Mouse (Mus musculus): Measurements from ENCODE around the gene Sipa1l1. TPM values are rescaled to one million over a fixed set of nuclear protein-coding genes. Genes with fewer than 3 reads are reported as not detected.

Sipa1l1 gene
- polyA plus RNA-seq, 1 experiment from 2014 or later: 32.8 TPM

DNA sequence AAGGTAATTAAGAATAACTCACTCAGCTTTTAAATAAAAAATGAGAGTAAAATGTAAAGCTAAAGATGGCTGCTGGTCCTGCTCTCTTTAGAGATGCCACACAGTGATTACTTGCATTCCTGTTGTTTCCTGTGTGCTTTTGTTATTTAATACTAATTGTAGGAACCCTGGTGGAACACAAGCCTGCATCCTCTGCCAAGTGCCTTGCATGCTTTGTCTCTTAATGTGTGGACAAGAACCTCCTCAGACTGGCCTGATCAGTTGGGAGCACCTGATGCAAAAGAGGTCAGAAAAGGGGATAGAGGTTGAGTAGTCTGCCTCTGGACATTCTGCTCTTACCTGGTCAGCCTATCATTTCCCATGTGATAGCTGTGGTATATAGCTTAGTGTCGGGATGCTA lies 107.5 kb downstream of the Sipa1l1 start:
- H3K9ac ChIP-seq (ENCODE audit: low read length): no peak overlapping the region
- H3K4me3 ChIP-seq (replicated peaks; ENCODE audit: low read length): no peak overlapping the region
- H3K4me1 ChIP-seq (ENCODE audit: control insufficient read depth, insufficient read depth, low read length): peaks cover 12% of the 10 kb centered on the region
- no peaks in the 10 kb centered on the region for H3K36me3 ChIP-seq (ENCODE audit: control insufficient read depth, insufficient read depth, low read length)
- no peak overlapping the region for H3K4me2 ChIP-seq (ENCODE audit: low read depth, low read length)
- WGBS: 91% methylated on average over 1 of the region's 1 CpGs
- H3K27me3 ChIP-seq (ENCODE audit: control insufficient read depth, insufficient read depth, low read length): no peaks in the 10 kb centered on the region
- H3K9me3 ChIP-seq (replicated peaks; ENCODE audit: control insufficient read depth, low read length): no peaks in the 10 kb centered on the region
- ATAC-seq (ENCODE audit: insufficient read depth, low FRiP score): no peak
- H3K27ac ChIP-seq (ENCODE audit: low read length): no peak overlapping the region

DNA sequence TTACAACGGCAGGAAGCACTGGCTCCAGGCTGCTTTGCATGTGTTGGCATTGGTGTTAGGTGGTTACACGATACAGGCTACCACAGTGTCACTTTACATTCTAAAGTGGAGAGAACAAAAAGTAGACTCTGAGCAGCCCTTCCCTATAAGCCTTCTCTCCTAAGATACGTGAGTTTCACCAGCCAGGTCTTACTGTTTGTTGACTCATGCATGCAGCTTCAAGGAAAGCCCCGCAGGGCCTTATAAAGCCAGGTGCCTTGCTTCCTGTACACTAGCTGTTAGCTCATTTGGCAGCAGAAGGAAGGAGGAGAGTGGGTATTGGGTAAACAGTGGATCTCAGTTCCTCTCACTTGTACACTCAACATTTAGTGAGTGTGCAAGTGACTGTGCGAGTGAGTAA lies 115.5 kb downstream of the Sipa1l1 start:
- no peaks in the 10 kb centered on the region for H3K9me3 ChIP-seq (replicated peaks; ENCODE audit: control insufficient read depth, low read length)
- ATAC-seq (ENCODE audit: insufficient read depth, low FRiP score): peak; percentile 72
- peak overlapping the region; percentile 34 for H3K27ac ChIP-seq (ENCODE audit: low read length)
- WGBS: 67% methylated on average over 5 of the region's 5 CpGs
- H3K4me3 ChIP-seq (replicated peaks; ENCODE audit: low read length): no peak overlapping the region
- no peaks in the 10 kb centered on the region for H3K36me3 ChIP-seq (ENCODE audit: control insufficient read depth, insufficient read depth, low read length)
- no peak overlapping the region for H3K4me2 ChIP-seq (ENCODE audit: low read depth, low read length)
- H3K27me3 ChIP-seq (ENCODE audit: control insufficient read depth, insufficient read depth, low read length): no peaks in the 10 kb centered on the region
- no peaks in the 10 kb centered on the region for H3K4me1 ChIP-seq (ENCODE audit: control insufficient read depth, insufficient read depth, low read length)
- no peak overlapping the region for H3K9ac ChIP-seq (ENCODE audit: low read length)

DNA sequence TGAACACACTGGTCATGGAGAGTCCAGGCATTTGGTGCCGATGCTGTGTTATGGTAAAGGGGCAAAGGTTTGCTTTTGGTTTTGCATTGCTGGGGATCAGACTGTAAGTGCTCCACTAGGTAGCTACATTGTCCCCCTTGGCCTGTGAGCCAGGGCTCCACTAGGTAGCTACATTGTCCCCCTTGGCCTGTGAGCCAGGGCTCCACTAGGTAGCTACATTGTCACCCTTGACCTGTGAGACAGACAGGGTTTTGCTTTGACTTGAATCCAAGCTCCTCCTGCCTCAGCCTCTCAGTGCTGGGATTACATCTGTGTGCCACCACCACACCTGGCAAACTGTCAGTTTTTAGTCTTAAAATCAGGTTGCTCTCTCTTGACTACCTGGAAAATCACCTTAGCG lies 115.9 kb downstream of the Sipa1l1 start:
- 80% methylated on average over 2 of the region's 2 CpGs for WGBS
- no peak overlapping the region for H3K4me3 ChIP-seq (replicated peaks; ENCODE audit: low read length)
- no peak for ATAC-seq (ENCODE audit: insufficient read depth, low FRiP score)

GRCm38 (mm10) chr12:82286068-82286467 lies 116.9 kb downstream of the Sipa1l1 start:
- Histone ChIP-seq H3K9ac (ENCODE audit: low read length) (no peak overlapping the region), H3K27ac (ENCODE audit: low read length) (no peak overlapping the region), H3K27me3 (ENCODE audit: control insufficient read depth, insufficient read depth, low read length) (no peaks in the 10 kb centered on the region), H3K4me1 (ENCODE audit: control insufficient read depth, insufficient read depth, low read length) (no peaks in the 10 kb centered on the region), H3K4me2 (ENCODE audit: low read depth, low read length) (no peak overlapping the region), H3K4me3 (replicated peaks; ENCODE audit: low read length) (no peak overlapping the region), H3K36me3 (ENCODE audit: control insufficient read depth, insufficient read depth, low read length) (no peaks in the 10 kb centered on the region), H3K9me3 (replicated peaks; ENCODE audit: control insufficient read depth, low read length) (no peaks in the 10 kb centered on the region)
- ATAC-seq (ENCODE audit: insufficient read depth, low FRiP score): peak; percentile 56
- 64% methylated on average over 6 of the region's 6 CpGs for WGBS

More for the DNA sequence above, 115.9 kb downstream of the Sipa1l1 start:
- Histone ChIP-seq H3K36me3 (ENCODE audit: control insufficient read depth, insufficient read depth, low read length) (no peaks in the 10 kb centered on the region), H3K9me3 (replicated peaks; ENCODE audit: control insufficient read depth, low read length) (no peaks in the 10 kb centered on the region), H3K27ac (ENCODE audit: low read length) (peak overlapping the region; percentile 21; the same call in 1 of the 2 replicates), H3K9ac (ENCODE audit: low read length) (no peak overlapping the region), H3K4me2 (ENCODE audit: low read depth, low read length) (no peak overlapping the region), H3K4me1 (ENCODE audit: control insufficient read depth, insufficient read depth, low read length) (no peaks in the 10 kb centered on the region), H3K27me3 (ENCODE audit: control insufficient read depth, insufficient read depth, low read length) (no peaks in the 10 kb centered on the region)

DNA sequence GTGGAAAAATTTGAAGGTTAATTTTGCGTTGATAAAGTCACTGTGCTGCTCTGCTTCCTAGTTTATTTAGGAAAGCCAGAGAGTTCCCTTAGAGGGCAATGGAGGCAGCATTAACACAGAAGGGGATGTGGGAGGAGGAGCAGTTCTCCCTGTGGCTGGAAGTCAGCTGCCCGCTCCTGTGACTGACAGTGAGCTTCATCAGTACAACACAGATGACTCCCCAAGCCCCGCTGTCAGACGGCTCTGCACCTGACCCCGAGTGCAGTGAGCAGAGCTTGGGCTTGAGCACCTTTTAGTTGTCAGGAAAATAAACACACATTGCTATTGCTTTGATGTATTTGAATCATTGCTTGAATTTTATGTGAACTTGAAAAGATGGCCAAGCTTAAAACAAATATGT lies 117.7 kb downstream of the Sipa1l1 start:
- H3K4me3 ChIP-seq (replicated peaks; ENCODE audit: low read length): no peak overlapping the region
- WGBS: 41% methylated on average over 5 of the region's 5 CpGs
- H3K4me1 ChIP-seq (ENCODE audit: control insufficient read depth, insufficient read depth, low read length): no peaks in the 10 kb centered on the region
- no peak overlapping the region for H3K9ac ChIP-seq (ENCODE audit: low read length)
- H3K9me3 ChIP-seq (replicated peaks; ENCODE audit: control insufficient read depth, low read length): no peaks in the 10 kb centered on the region
- no peak for ATAC-seq (ENCODE audit: insufficient read depth, low FRiP score)
- H3K36me3 ChIP-seq (ENCODE audit: control insufficient read depth, insufficient read depth, low read length): no peaks in the 10 kb centered on the region
- H3K27ac ChIP-seq (ENCODE audit: low read length): no peak overlapping the region
- H3K4me2 ChIP-seq (ENCODE audit: low read depth, low read length): no peak overlapping the region
- no peaks in the 10 kb centered on the region for H3K27me3 ChIP-seq (ENCODE audit: control insufficient read depth, insufficient read depth, low read length)

- Histone ChIP-seq H3K27ac (ENCODE audit: low read length) (no peak overlapping the region), H3K27me3 (ENCODE audit: control insufficient read depth, insufficient read depth, low read length) (no peaks in the 10 kb centered on the region), H3K4me1 (ENCODE audit: control insufficient read depth, insufficient read depth, low read length) (no peaks in the 10 kb centered on the region), H3K4me3 (replicated peaks; ENCODE audit: low read length) (no peak overlapping the region), H3K36me3 (ENCODE audit: control insufficient read depth, insufficient read depth, low read length) (no peaks in the 10 kb centered on the region), H3K9me3 (replicated peaks; ENCODE audit: control insufficient read depth, low read length) (no peaks in the 10 kb centered on the region), H3K4me2 (ENCODE audit: low read depth, low read length) (no peak overlapping the region), H3K9ac (ENCODE audit: low read length) (no peak overlapping the region)
- ATAC-seq (ENCODE audit: insufficient read depth, low FRiP score): no peak
- 95% methylated on average over 7 of the region's 7 CpGs for WGBS
These were observed 124.6 kb downstream of the Sipa1l1 start for GRCm38 (mm10) chr12:82293545-82294247.

- Histone ChIP-seq H3K4me2 (ENCODE audit: low read depth, low read length) (no peak overlapping the region), H3K9me3 (replicated peaks; ENCODE audit: control insufficient read depth, low read length) (no peaks in the 10 kb centered on the region), H3K36me3 (ENCODE audit: control insufficient read depth, insufficient read depth, low read length) (no peaks in the 10 kb centered on the region), H3K4me3 (replicated peaks; ENCODE audit: low read length) (no peak overlapping the region), H3K9ac (ENCODE audit: low read length) (no peak overlapping the region), H3K27ac (ENCODE audit: low read length) (no peak overlapping the region), H3K27me3 (ENCODE audit: control insufficient read depth, insufficient read depth, low read length) (no peaks in the 10 kb centered on the region), H3K4me1 (ENCODE audit: control insufficient read depth, insufficient read depth, low read length) (no peaks in the 10 kb centered on the region)
- 81% methylated on average over 10 of the region's 10 CpGs for WGBS
- ATAC-seq (ENCODE audit: insufficient read depth, low FRiP score): no peak
These were observed 126.1 kb downstream of the Sipa1l1 start for GRCm38 (mm10) chr12:82294906-82295887.

- Histone ChIP-seq H3K27ac (ENCODE audit: low read length) (no peak overlapping the region), H3K4me3 (replicated peaks; ENCODE audit: low read length) (no peak overlapping the region), H3K36me3 (ENCODE audit: control insufficient read depth, insufficient read depth, low read length) (no peaks in the 10 kb centered on the region), H3K4me2 (ENCODE audit: low read depth, low read length) (no peak overlapping the region), H3K27me3 (ENCODE audit: control insufficient read depth, insufficient read depth, low read length) (no peaks in the 10 kb centered on the region), H3K4me1 (ENCODE audit: control insufficient read depth, insufficient read depth, low read length) (no peaks in the 10 kb centered on the region), H3K9ac (ENCODE audit: low read length) (no peak overlapping the region), H3K9me3 (replicated peaks; ENCODE audit: control insufficient read depth, low read length) (no peaks in the 10 kb centered on the region)
- WGBS: 66% methylated on average over 2 of the region's 2 CpGs
- no peak for ATAC-seq (ENCODE audit: insufficient read depth, low FRiP score)
These were observed 127.2 kb downstream of the Sipa1l1 start for GRCm38 (mm10) chr12:82296276-82296675.

GRCm38 (mm10) chr12:82297196-82297595 lies 128.1 kb downstream of the Sipa1l1 start:
- no peak overlapping the region for H3K9ac ChIP-seq (ENCODE audit: low read length)
- no peak overlapping the region for H3K4me2 ChIP-seq (ENCODE audit: low read depth, low read length)
- no peaks in the 10 kb centered on the region for H3K4me1 ChIP-seq (ENCODE audit: control insufficient read depth, insufficient read depth, low read length)
- H3K27ac ChIP-seq (ENCODE audit: low read length): no peak overlapping the region
- no peak for ATAC-seq (ENCODE audit: insufficient read depth, low FRiP score)
- no peaks in the 10 kb centered on the region for H3K27me3 ChIP-seq (ENCODE audit: control insufficient read depth, insufficient read depth, low read length)
- no peaks in the 10 kb centered on the region for H3K36me3 ChIP-seq (ENCODE audit: control insufficient read depth, insufficient read depth, low read length)
- H3K9me3 ChIP-seq (replicated peaks; ENCODE audit: control insufficient read depth, low read length): no peaks in the 10 kb centered on the region
- 83% methylated on average over 6 of the region's 6 CpGs for WGBS
- H3K4me3 ChIP-seq (replicated peaks; ENCODE audit: low read length): no peak overlapping the region

Measured in stomach, embryonic 16.5 days (tissue).